Mouse (Mus musculus): ENCODE results near the gene Galt. TPM values are rescaled to one million over a fixed set of nuclear protein-coding genes. Genes with fewer than 3 reads are reported as not detected.
"Not testable (repeated sequence)": the region's sequence is repeated elsewhere in the genome, so short reads cannot be mapped to it uniquely, and the experiment has no call there.

Gene Galt
- polyA plus RNA-seq, 1 experiment from 2014 or later = 75.2 TPM

- peak overlapping the region; percentile 30 for H3K4me3 ChIP-seq (replicated peaks; ENCODE audit: low read depth, low read length)
- not testable (repeated sequence) for H3K9me3 ChIP-seq (replicated peaks; ENCODE audit: low read length); H3K27ac ChIP-seq; H3K9ac ChIP-seq (ENCODE audit: low read depth, low read length); ATAC-seq (replicated peaks; ENCODE audit: low FRiP score, low read depth); H3K4me1 ChIP-seq (replicated peaks; ENCODE audit: insufficient read depth, low read length); H3K36me3 ChIP-seq (ENCODE audit: insufficient read depth, low read length); H3K27me3 ChIP-seq (ENCODE audit: insufficient read depth, low read length)
- under 1% methylated on average over 19 of the region's 25 CpGs for WGBS
- peak; percentile 83 for DNase-seq (ENCODE audit: low spot score)
- H3K4me2 ChIP-seq (ENCODE audit: low read length) = peak overlapping the region; percentile 41
These were observed 18.5 kb downstream of the Galt start for GRCm38 (mm10) chr4:41773502-41773901.

GRCm38 (mm10) chr4:41774002-41774401 is 19.0 kb downstream of the Galt start, which contains the start of gene Ccl27a:
Gene Ccl27a (minus strand): TSS chr4:41774247.
- Histone ChIP-seq H3K4me2 (ENCODE audit: low read length) (peak within 1 kb of the TSS; percentile 49), H3K4me3 (replicated peaks; ENCODE audit: low read depth, low read length) (peak within 1 kb of the TSS; percentile 30), H3K27ac (peak within 1 kb of the TSS; percentile 50; the same call in 1 of the 2 replicates)
- H3K36me3 ChIP-seq (ENCODE audit: insufficient read depth, low read length); H3K9ac ChIP-seq (ENCODE audit: low read depth, low read length); H3K4me1 ChIP-seq (replicated peaks; ENCODE audit: insufficient read depth, low read length); ATAC-seq (replicated peaks; ENCODE audit: low FRiP score, low read depth); H3K27me3 ChIP-seq (ENCODE audit: insufficient read depth, low read length); H3K9me3 ChIP-seq (replicated peaks; ENCODE audit: low read length): not testable (repeated sequence)
- whole genome bisulfite sequencing = 2% methylated on average over 12 of the region's 14 CpGs
- DNase-seq (ENCODE audit: low spot score) = peak; percentile 86

GRCm38 (mm10) chr4:41774506-41774905 is 19.5 kb downstream of the Galt start:
- WGBS = 70% methylated on average over 3 of the region's 3 CpGs
- H3K9ac ChIP-seq (ENCODE audit: low read depth, low read length); H3K4me3 ChIP-seq (replicated peaks; ENCODE audit: low read depth, low read length); H3K4me1 ChIP-seq (replicated peaks; ENCODE audit: insufficient read depth, low read length); H3K9me3 ChIP-seq (replicated peaks; ENCODE audit: low read length); H3K27me3 ChIP-seq (ENCODE audit: insufficient read depth, low read length); H3K36me3 ChIP-seq (ENCODE audit: insufficient read depth, low read length); DNase-seq (ENCODE audit: low spot score); ATAC-seq (replicated peaks; ENCODE audit: low FRiP score, low read depth): not testable (repeated sequence)
- peak overlapping the region; percentile 39 for H3K4me2 ChIP-seq (ENCODE audit: low read length)
- H3K27ac ChIP-seq = peak overlapping the region; percentile 50; the same call in 1 of the 2 replicates

GRCm38 (mm10) chr4:41775840-41776239 is 20.8 kb downstream of the Galt start:
- not testable (repeated sequence) for H3K4me1 ChIP-seq (replicated peaks; ENCODE audit: insufficient read depth, low read length); DNase-seq (ENCODE audit: low spot score); H3K4me2 ChIP-seq (ENCODE audit: low read length); H3K9ac ChIP-seq (ENCODE audit: low read depth, low read length); ATAC-seq (replicated peaks; ENCODE audit: low FRiP score, low read depth); H3K27me3 ChIP-seq (ENCODE audit: insufficient read depth, low read length); H3K36me3 ChIP-seq (ENCODE audit: insufficient read depth, low read length); H3K4me3 ChIP-seq (replicated peaks; ENCODE audit: low read depth, low read length); H3K27ac ChIP-seq; H3K9me3 ChIP-seq (replicated peaks; ENCODE audit: low read length)
- 86% methylated on average over 1 of the region's 1 CpGs for WGBS

- DNase-seq (ENCODE audit: low spot score); H3K9ac ChIP-seq (ENCODE audit: low read depth, low read length); H3K27me3 ChIP-seq (ENCODE audit: insufficient read depth, low read length); H3K36me3 ChIP-seq (ENCODE audit: insufficient read depth, low read length); H3K4me2 ChIP-seq (ENCODE audit: low read length); ATAC-seq (replicated peaks; ENCODE audit: low FRiP score, low read depth); H3K9me3 ChIP-seq (replicated peaks; ENCODE audit: low read length); H3K4me3 ChIP-seq (replicated peaks; ENCODE audit: low read depth, low read length); H3K4me1 ChIP-seq (replicated peaks; ENCODE audit: insufficient read depth, low read length); H3K27ac ChIP-seq: not testable (repeated sequence)
- WGBS = 18% methylated on average over 7 of the region's 9 CpGs
These were observed 26.2 kb downstream of the Galt start for GRCm38 (mm10) chr4:41781271-41781670.

- not testable (repeated sequence) for H3K4me2 ChIP-seq (ENCODE audit: low read length); H3K4me3 ChIP-seq (replicated peaks; ENCODE audit: low read depth, low read length); H3K4me1 ChIP-seq (replicated peaks; ENCODE audit: insufficient read depth, low read length); H3K36me3 ChIP-seq (ENCODE audit: insufficient read depth, low read length); H3K27me3 ChIP-seq (ENCODE audit: insufficient read depth, low read length); ATAC-seq (replicated peaks; ENCODE audit: low FRiP score, low read depth); H3K27ac ChIP-seq; DNase-seq (ENCODE audit: low spot score); H3K9me3 ChIP-seq (replicated peaks; ENCODE audit: low read length); H3K9ac ChIP-seq (ENCODE audit: low read depth, low read length)
- 15% methylated on average over 14 of the region's 21 CpGs for WGBS
These were observed 26.9 kb downstream of the Galt start for GRCm38 (mm10) chr4:41781748-41782485.

- not testable (repeated sequence) for H3K27ac ChIP-seq; ATAC-seq (replicated peaks; ENCODE audit: low FRiP score, low read depth); DNase-seq (ENCODE audit: low spot score); H3K4me3 ChIP-seq (replicated peaks; ENCODE audit: low read depth, low read length); H3K4me2 ChIP-seq (ENCODE audit: low read length); H3K4me1 ChIP-seq (replicated peaks; ENCODE audit: insufficient read depth, low read length); H3K9me3 ChIP-seq (replicated peaks; ENCODE audit: low read length); H3K36me3 ChIP-seq (ENCODE audit: insufficient read depth, low read length); H3K27me3 ChIP-seq (ENCODE audit: insufficient read depth, low read length); H3K9ac ChIP-seq (ENCODE audit: low read depth, low read length)
- 20% methylated on average over 4 of the region's 4 CpGs for WGBS
These were observed 27.7 kb downstream of the Galt start for GRCm38 (mm10) chr4:41782711-41783110.

GRCm38 (mm10) chr4:41783197-41783596 is 28.2 kb downstream of the Galt start:
- H3K9me3 ChIP-seq (replicated peaks; ENCODE audit: low read length); H3K4me2 ChIP-seq (ENCODE audit: low read length); H3K4me3 ChIP-seq (replicated peaks; ENCODE audit: low read depth, low read length); H3K27ac ChIP-seq; DNase-seq (ENCODE audit: low spot score); H3K36me3 ChIP-seq (ENCODE audit: insufficient read depth, low read length); ATAC-seq (replicated peaks; ENCODE audit: low FRiP score, low read depth); H3K9ac ChIP-seq (ENCODE audit: low read depth, low read length); H3K4me1 ChIP-seq (replicated peaks; ENCODE audit: insufficient read depth, low read length); H3K27me3 ChIP-seq (ENCODE audit: insufficient read depth, low read length): not testable (repeated sequence)
- 22% methylated on average over 3 of the region's 3 CpGs for WGBS
